Mouse (Mus musculus) heart, postnatal 0 days (tissue): Measurements from ENCODE around the gene Runx1. TPM values are rescaled to one million over a fixed set of nuclear protein-coding genes. Genes with fewer than 3 reads are reported as not detected.

Experiments used
- ATAC-seq: fragments of 200-750 bp; cut with Nextera tagmentation; 2 replicates; pipeline ENCODE4 v1.8.0; 2017; ENCODE audit warnings: low read depth, moderate number of reproducible peaks, moderate library complexity; ENCODE audit not compliant: insufficient read depth
- DNase-seq: peaks from one replicate; pipeline ENCODE4 v3.0.0-alpha.2; 2016; ENCODE audit warnings: low spot score
- H3K27ac ChIP-seq: fragments of 300-500 bp; sonication (generic); 2 replicates; pipeline ENCODE4 v1.5.1; 2014; ENCODE audit warnings: low read depth, mild to moderate bottlenecking
- H3K27me3 ChIP-seq: fragments of 300-500 bp; sonication (generic); 2 replicates; pipeline ENCODE4 v1.6.1; 2014; ENCODE audit warnings: low read length, mixed read lengths; ENCODE audit not compliant: control insufficient read depth, insufficient read depth
- H3K36me3 ChIP-seq: fragments of 300-500 bp; sonication (generic); replicated peaks from 2 replicates; pipeline ENCODE4 v1.6.1; 2014; ENCODE audit warnings: low read length, mixed read lengths; ENCODE audit not compliant: control insufficient read depth, insufficient read depth
- H3K4me1 ChIP-seq: fragments of 300-500 bp; sonication (generic); 2 replicates; pipeline ENCODE4 v1.6.1; 2014; ENCODE audit warnings: antibody characterized with exemption; ENCODE audit not compliant: control insufficient read depth, insufficient read depth
- H3K4me2 ChIP-seq: fragments of 300-500 bp; sonication (generic); 2 replicates; pipeline ENCODE4 v1.6.1; 2014; ENCODE audit warnings: low read depth, mild to moderate bottlenecking, low read length, moderate library complexity
- H3K4me3 ChIP-seq: fragments of 300-500 bp; sonication (generic); 2 replicates; pipeline ENCODE4 v1.5.1; 2014; ENCODE audit warnings: low read depth, low read length
- H3K9ac ChIP-seq: fragments of 300-500 bp; sonication (generic); replicated peaks from 2 replicates; pipeline ENCODE4 v1.6.1; 2014; ENCODE audit warnings: low read depth, low read length, mixed read lengths
- H3K9me3 ChIP-seq: fragments of 300-500 bp; sonication (generic); replicated peaks from 2 replicates; pipeline ENCODE4 v1.6.1; 2016; ENCODE audit warnings: low read length; ENCODE audit not compliant: control insufficient read depth
- CTCF ChIP-seq: IDR thresholded peaks from 2 replicates; pipeline ENCODE4 v1.5.1; 2016; ENCODE audit warnings: antibody characterized with exemption, control low read depth, low read depth
- EP300 ChIP-seq: IDR thresholded peaks from 2 replicates; pipeline ENCODE4 v1.6.1; 2016; ENCODE audit warnings: antibody characterized with exemption, low read depth
- WGBS: fragments of 180-500 bp; shearing (Covaris S2); extraction: QIAGEN DNeasy Blood & Tissue Kit; methylation state at CpG from one replicate; pipeline ENCODE4 v1.1.7; 2014; 5-methylcytosine and 5-hydroxymethylcytosine counted together
- polyA plus RNA-seq: library from polyadenylated mRNA; unstranded; fragments of >200 nt; fragmentation: Nextera tagmentation; extraction: Ambion mirVana; gene quantifications from 2 replicates; pipeline ENCODE4 v1.2.1, GENCODE M21; 2015
- total RNA-seq: library from RNA; depleted of rRNA; stranded (reverse); fragments of >200 nt; gene quantifications from 2 replicates; pipeline ENCODE4 v1.2.3, GENCODE M21; 2014; ENCODE audit warnings: low replicate concordance

Gene Runx1
- total and polyA plus RNA-seq, 2 experiments from 2014 or later: 0.33 to 1.3 TPM

DNA sequence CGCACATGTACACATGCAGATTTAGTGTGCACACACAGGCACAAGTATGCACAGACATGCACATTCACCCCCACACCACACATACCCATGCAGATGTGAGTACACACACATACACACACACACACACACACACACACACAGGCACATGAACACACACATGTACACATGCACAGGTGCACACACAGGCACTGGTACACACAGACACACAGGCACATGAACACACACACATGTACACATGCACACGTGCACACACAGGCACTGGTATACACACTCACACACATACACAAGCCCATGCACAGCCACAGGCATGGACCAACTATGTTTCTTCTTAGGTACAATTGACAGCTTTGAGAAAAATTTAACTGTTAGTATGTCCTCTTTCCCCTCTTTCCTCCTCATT, 122.1 kb downstream of the Runx1 start:
- H3K4me2 ChIP-seq: no peak overlapping the region
- no peak overlapping the region for H3K9ac ChIP-seq
- no peaks in the 10 kb centered on the region for H3K9me3 ChIP-seq
- DNase-seq (no peak), ATAC-seq (no peak)
- H3K27ac ChIP-seq: no peak overlapping the region
- H3K36me3 ChIP-seq: no peaks in the 10 kb centered on the region
- no peak for TF ChIP-seq EP300
- no peak for TF ChIP-seq CTCF
- 84% methylated on average over 2 of the region's 2 CpGs for WGBS
- no peaks in the 10 kb centered on the region for H3K4me1 ChIP-seq
- H3K27me3 ChIP-seq: peaks cover 72% of the 10 kb centered on the region
- H3K4me3 ChIP-seq: no peak overlapping the region

DNA sequence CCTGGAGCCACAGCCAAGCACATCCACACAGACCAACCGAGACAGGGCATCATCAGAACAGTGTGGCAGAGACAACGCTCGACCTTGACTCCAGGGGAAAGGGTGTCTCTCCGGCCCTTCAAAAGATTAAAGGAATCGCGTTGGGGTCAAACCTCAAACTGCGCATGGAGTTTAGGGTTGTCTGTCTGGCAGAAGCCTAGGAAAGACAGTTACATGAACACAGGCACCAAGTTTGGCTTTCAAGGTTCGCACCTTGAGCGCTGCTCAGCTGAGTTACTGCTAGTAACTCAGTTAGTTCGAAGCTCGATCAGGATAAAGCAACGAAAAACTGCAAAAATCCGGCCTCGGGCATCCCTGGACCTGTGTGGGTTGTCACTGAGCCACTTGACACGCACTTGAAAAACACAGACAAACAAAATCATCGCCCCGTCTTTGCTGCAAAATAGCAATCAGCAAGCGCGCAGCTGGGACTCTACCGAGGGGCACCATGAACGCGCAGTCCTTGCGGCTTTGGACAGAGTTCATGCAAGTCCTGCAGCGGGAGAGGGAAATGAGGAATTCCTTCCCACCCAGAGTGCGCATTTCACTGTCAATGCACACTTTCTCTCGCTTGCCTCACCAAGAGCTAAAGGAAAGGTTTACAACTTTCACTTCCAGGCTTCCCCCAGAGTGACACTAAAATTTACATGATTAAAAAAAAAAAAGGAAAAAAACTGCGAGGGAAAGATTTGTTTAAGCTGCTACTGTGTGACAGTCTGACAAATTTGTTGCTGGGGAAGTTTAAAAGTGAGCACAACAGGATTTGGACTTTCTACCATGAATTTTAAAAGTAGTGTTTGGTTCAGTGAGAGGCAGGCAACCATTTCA, 126.2 kb downstream of the Runx1 start:
- Histone ChIP-seq H3K4me1 (peaks cover 18% of the 10 kb centered on the region), H3K9me3 (no peaks in the 10 kb centered on the region), H3K4me2 (peak overlapping the region; percentile 23; the same call in 1 of the 2 replicates), H3K27me3 (peaks cover 67% of the 10 kb centered on the region), H3K4me3 (0 out of 2 replicates have a peak overlapping the region, but pooled peaks have one; percentile 13), H3K36me3 (no peaks in the 10 kb centered on the region), H3K9ac (no peak overlapping the region), H3K27ac (no peak overlapping the region)
- ATAC-seq (no peak), DNase-seq (no peak)
- 5% methylated on average over 27 of the region's 27 CpGs for WGBS
- no peak for TF ChIP-seq CTCF
- no peak for TF ChIP-seq EP300

DNA sequence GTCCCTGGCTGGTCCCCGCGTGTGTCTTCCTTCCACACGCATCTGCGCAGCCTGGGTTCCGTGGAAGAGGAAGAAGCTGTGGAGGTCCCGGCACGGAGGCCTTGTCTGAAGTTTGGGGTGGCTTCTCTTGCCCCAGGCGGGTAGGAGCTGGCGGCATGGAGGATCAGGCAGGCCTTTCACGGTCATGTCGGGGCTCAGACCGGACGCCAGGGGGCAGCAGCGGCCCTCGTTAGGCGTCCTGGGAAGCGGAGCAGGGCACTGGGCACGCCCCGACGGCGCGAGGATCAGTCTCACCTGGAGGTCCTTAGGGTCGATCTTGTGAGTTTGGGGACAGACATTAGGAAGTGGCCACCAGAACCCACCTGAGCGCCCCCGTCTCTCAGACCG, 127.3 kb downstream of the Runx1 start:
- no peaks in the 10 kb centered on the region for H3K36me3 ChIP-seq
- H3K4me1 ChIP-seq: peaks cover 18% of the 10 kb centered on the region
- H3K4me3 ChIP-seq: peak overlapping the region; percentile 55
- ATAC-seq (peak; percentile 72), DNase-seq (peak; percentile 84)
- H3K4me2 ChIP-seq: peak overlapping the region; percentile 85
- under 1% methylated on average over 26 of the region's 26 CpGs for WGBS
- peaks cover 70% of the 10 kb centered on the region for H3K27me3 ChIP-seq
- TF ChIP-seq EP300: no peak
- peak; percentile 86 for TF ChIP-seq CTCF
- H3K9me3 ChIP-seq: no peaks in the 10 kb centered on the region
- H3K27ac ChIP-seq: peak overlapping the region; percentile 54; the same call in 1 of the 2 replicates
- peak overlapping the region; percentile 15; the same call in 1 of the 2 replicates for H3K9ac ChIP-seq

- Histone ChIP-seq H3K36me3 (no peaks in the 10 kb centered on the region), H3K27ac (peak overlapping the region; percentile 54), H3K9me3 (no peaks in the 10 kb centered on the region), H3K4me2 (peak overlapping the region; percentile 85), H3K9ac (peak overlapping the region; percentile 15; the same call in 1 of the 2 replicates), H3K4me1 (peaks cover 18% of the 10 kb centered on the region), H3K4me3 (peak overlapping the region; percentile 55), H3K27me3 (peaks cover 70% of the 10 kb centered on the region)
- DNase-seq (no peak), ATAC-seq (peak; percentile 2; the same call in 1 of the 2 replicates)
- WGBS: under 1% methylated on average over 48 of the region's 48 CpGs
- no peak for TF ChIP-seq EP300
- TF ChIP-seq CTCF: no peak
Observed at GRCm38 (mm10) chr16:92697737-92698611, 128.0 kb downstream of the Runx1 start.

DNA sequence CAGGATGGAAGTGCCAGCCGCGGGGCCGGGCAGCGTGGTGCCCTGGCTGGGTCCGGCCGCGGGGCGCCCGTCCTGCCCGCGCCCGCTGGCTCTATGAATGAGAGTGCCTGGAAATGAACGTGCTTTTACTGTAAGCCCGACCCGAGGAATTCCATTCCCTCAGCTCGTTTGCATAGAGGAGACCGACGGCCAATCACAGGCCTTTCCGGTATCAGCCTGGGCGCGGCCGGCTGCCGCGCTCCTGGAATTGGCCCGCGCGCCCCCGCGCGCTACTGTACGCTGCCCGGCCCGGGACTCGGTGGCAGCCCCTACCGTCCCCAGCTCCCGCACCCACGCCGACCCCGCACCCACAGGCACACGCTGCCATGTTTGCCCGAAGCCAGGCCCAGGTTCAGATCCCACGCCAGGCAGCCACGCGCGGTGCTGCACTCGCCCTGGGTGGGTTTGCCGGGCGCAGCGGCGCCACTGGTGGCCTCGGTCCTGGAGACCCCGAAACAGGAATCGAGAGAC, 128.7 kb downstream of the Runx1 start:
- 0 out of 2 replicates have a peak overlapping the region, but pooled peaks have one; percentile 15 for H3K9ac ChIP-seq
- TF ChIP-seq CTCF: no peak
- TF ChIP-seq EP300: no peak
- no peaks in the 10 kb centered on the region for H3K9me3 ChIP-seq
- peak overlapping the region; percentile 85 for H3K4me2 ChIP-seq
- ATAC-seq: peak; percentile 95
- peak overlapping the region; percentile 55 for H3K4me3 ChIP-seq
- H3K27me3 ChIP-seq: peaks cover 73% of the 10 kb centered on the region
- H3K4me1 ChIP-seq: peaks cover 18% of the 10 kb centered on the region
- no peaks in the 10 kb centered on the region for H3K36me3 ChIP-seq
- peak; percentile 95 for DNase-seq
- peak overlapping the region; percentile 54 for H3K27ac ChIP-seq
- under 1% methylated on average over 52 of the region's 53 CpGs for WGBS
